Mouse (Mus musculus) heart, postnatal 25 days (tissue): ENCODE measurements around the gene Ube2d1. TPM values are rescaled to one million over a fixed set of nuclear protein-coding genes. Genes with fewer than 3 reads are reported as not detected.

ENCODE experiments used
- DNase-seq: peaks from one replicate; pipeline ENCODE4 v3.0.0; 2022; ENCODE audit warnings: low spot score
- intact Hi-C: fragments of 180-260 bp; cut with DNase I; formaldehyde crosslinking; loops from one replicate; pipeline ENCODE4 v1.15.1; 2025
- total RNA-seq, 2 experiments: library from RNA; stranded (reverse); gene quantifications; 2 replicates each; pipeline ENCODE4 v1.2.3; 2021

Ube2d1 gene
- total RNA-seq, 2 experiments from 2014 or later: 46.5 to 53.1 TPM

- intact Hi-C loops: no loop called here
Observed at GRCm38 (mm10) chr10:71238240-71238554, 46.9 kb downstream of the Ube2d1 start, which contains the start of gene Tfam. Gene Tfam (minus strand): TSS chr10:71238280.

GRCm38 (mm10) chr10:71237516-71238239 lies 47.4 kb downstream of the Ube2d1 start:
- intact Hi-C loops: loop anchor here (2.0 kb wide), 1 partner anchor 47 kb away; the partner anchor contains the start of gene Ube2d1

More at GRCm38 (mm10) chr10:71238240-71238554, 46.9 kb downstream of the Ube2d1 start, which contains the start of gene Tfam:
- no peak for DNase-seq

GRCm38 (mm10) chr10:71234071-71234470 lies 51.0 kb downstream of the Ube2d1 start:
- no peak for DNase-seq
- intact Hi-C loops: no loop called here

More at GRCm38 (mm10) chr10:71237516-71238239, 47.4 kb downstream of the Ube2d1 start:
- DNase-seq: peak; percentile 92

GRCm38 (mm10) chr10:71225894-71226293 lies 59.2 kb downstream of the Ube2d1 start:
- DNase-seq: peak; percentile 24
- intact Hi-C loops: loop anchor here (10.0 kb wide), 1 partner anchor 631 kb away; no protein-coding TSS in a partner anchor

GRCm38 (mm10) chr10:71223101-71223500 lies 62.0 kb downstream of the Ube2d1 start:
- intact Hi-C loops: loop anchor here (10.0 kb wide), 1 partner anchor 628 kb away; no protein-coding TSS in a partner anchor
- DNase-seq: no peak

GRCm38 (mm10) chr10:71222639-71223038 lies 62.4 kb downstream of the Ube2d1 start:
- intact Hi-C loops: loop anchor here (10.0 kb wide), 1 partner anchor 628 kb away; no protein-coding TSS in a partner anchor

GRCm38 (mm10) chr10:71218228-71218892 lies 66.7 kb downstream of the Ube2d1 start:
- intact Hi-C loops: loop anchor here (5.0 kb wide), 2 partner anchors 251 to 901 kb away; no protein-coding TSS in a partner anchor

More at GRCm38 (mm10) chr10:71222639-71223038, 62.4 kb downstream of the Ube2d1 start:
- no peak for DNase-seq

GRCm38 (mm10) chr10:71215996-71216395 lies 69.1 kb downstream of the Ube2d1 start:
- intact Hi-C loops: loop anchor here (5.0 kb wide), 2 partner anchors 249 to 899 kb away; no protein-coding TSS in a partner anchor
- no peak for DNase-seq

More at GRCm38 (mm10) chr10:71218228-71218892, 66.7 kb downstream of the Ube2d1 start:
- DNase-seq: peak; percentile 47

Other genes with a start within 250 kb of the Ube2d1 start
- 10 to 100 TPM; 16.6 to 19.4 TPM for gene Bicc1, start 125.6 kb downstream of the Ube2d1 start, total RNA-seq
- 10 to 100 TPM; 62.7 TPM for gene Tfam, start 47.0 kb downstream of the Ube2d1 start, total RNA-seq
- gene Cisd1, start 59.7 kb upstream of the Ube2d1 start, total RNA-seq: 100 to 1,000 TPM; 306 to 315 TPM
- 10 to 100 TPM; 12.8 to 14.6 TPM for gene Ipmk, start 62.5 kb upstream of the Ube2d1 start, total RNA-seq